Mouse (Mus musculus) midbrain, postnatal 0 days (tissue): ENCODE measurements around the gene Gm9833. TPM values are rescaled to one million over a fixed set of nuclear protein-coding genes. Genes with fewer than 3 reads are reported as not detected.

Source experiments
- ATAC-seq: fragments of 200-750 bp; cut with Nextera tagmentation; 2 replicates; pipeline ENCODE4 v1.8.0; 2017; ENCODE audit warnings: moderate number of reproducible peaks, mild to moderate bottlenecking, moderate TSS enrichment, moderate library complexity; ENCODE audit not compliant: low FRiP score
- DNase-seq: peaks from one replicate; pipeline ENCODE4 v3.0.0-alpha.2; 2015; ENCODE audit warnings: low spot score
- H3K27ac ChIP-seq: fragments of 300-500 bp; sonication (generic); 2 replicates; pipeline ENCODE4 v1.5.1; 2014; ENCODE audit warnings: low read depth, mild to moderate bottlenecking, low read length, mixed read lengths
- H3K27me3 ChIP-seq: fragments of 300-500 bp; sonication (generic); 2 replicates; pipeline ENCODE4 v1.6.1; 2014; ENCODE audit warnings: low read length, control low read depth, mixed read lengths; ENCODE audit not compliant: insufficient read depth
- H3K36me3 ChIP-seq: fragments of 300-500 bp; sonication (generic); 2 replicates; pipeline ENCODE4 v1.6.1; 2014; ENCODE audit warnings: low read length, control low read depth, mixed read lengths; ENCODE audit not compliant: insufficient read depth
- H3K4me1 ChIP-seq: fragments of 300-500 bp; sonication (generic); 2 replicates; pipeline ENCODE4 v1.6.1; 2014; ENCODE audit warnings: mild to moderate bottlenecking, control low read depth, antibody characterized with exemption, low read length, mixed read lengths; ENCODE audit not compliant: insufficient read depth
- H3K4me2 ChIP-seq: fragments of 300-500 bp; sonication (generic); 2 replicates; pipeline ENCODE4 v1.6.1; 2014; ENCODE audit warnings: low read depth, mild to moderate bottlenecking, low read length, mixed read lengths; ENCODE audit not compliant: poor library complexity, severe bottlenecking
- H3K4me3 ChIP-seq: fragments of 300-500 bp; sonication (generic); 2 replicates; pipeline ENCODE4 v1.5.1; 2014; ENCODE audit warnings: low read depth, mild to moderate bottlenecking, low read length, moderate library complexity
- H3K9ac ChIP-seq: fragments of 300-500 bp; sonication (generic); replicated peaks from 2 replicates; pipeline ENCODE4 v1.6.1; 2014; ENCODE audit warnings: mild to moderate bottlenecking, low read length, moderate library complexity, mixed read lengths; ENCODE audit not compliant: poor library complexity, severe bottlenecking
- H3K9me3 ChIP-seq: fragments of 300-500 bp; sonication (generic); 2 replicates; pipeline ENCODE4 v1.6.1; 2016; ENCODE audit warnings: low read length, control low read depth
- CTCF ChIP-seq: IDR thresholded peaks from 2 replicates; pipeline ENCODE4 v1.5.1; 2016; ENCODE audit warnings: antibody characterized with exemption, mild to moderate bottlenecking
- WGBS: fragments of 180-500 bp; shearing (Covaris S2); extraction: QIAGEN DNeasy Blood & Tissue Kit; methylation state at CpG from one replicate; pipeline ENCODE4 v1.1.7; 2014; 5-methylcytosine and 5-hydroxymethylcytosine counted together
- polyA plus RNA-seq: library from polyadenylated mRNA; unstranded; fragments of >200 nt; fragmentation: Nextera tagmentation; extraction: Ambion mirVana; gene quantifications from 2 replicates; pipeline ENCODE4 v1.2.1, GENCODE M21; 2015
- total RNA-seq: library from RNA; depleted of rRNA; stranded (reverse); fragments of >200 nt; gene quantifications from 2 replicates; pipeline ENCODE4 v1.2.3, GENCODE M21; 2014

Gene Gm9833
- total and polyA plus RNA-seq, 2 experiments from 2014 or later = 4.3 to 5.8 TPM

GRCm38 (mm10) chr3:10081911-10082541 is 5.9 kb upstream of the Gm9833 start:
- Histone ChIP-seq H3K9ac (no peak overlapping the region), H3K27ac (peak overlapping the region; percentile 39; the same call in 1 of the 2 replicates), H3K27me3 (no peaks in the 10 kb centered on the region), H3K4me3 (no peak overlapping the region), H3K9me3 (no peaks in the 10 kb centered on the region), H3K36me3 (no peaks in the 10 kb centered on the region), H3K4me2 (no peak overlapping the region), H3K4me1 (no peaks in the 10 kb centered on the region)
- ATAC-seq = peak; percentile 81
- DNase-seq = peak; percentile 57
- TF ChIP-seq CTCF = no peak
- WGBS = 60% methylated on average over 6 of the region's 6 CpGs

GRCm38 (mm10) chr3:10082545-10083062 is 5.3 kb upstream of the Gm9833 start:
- Histone ChIP-seq H3K4me2 (no peak overlapping the region), H3K36me3 (no peaks in the 10 kb centered on the region), H3K27me3 (no peaks in the 10 kb centered on the region), H3K9me3 (no peaks in the 10 kb centered on the region), H3K4me3 (no peak overlapping the region), H3K4me1 (no peaks in the 10 kb centered on the region), H3K9ac (no peak overlapping the region), H3K27ac (0 out of 2 replicates have a peak overlapping the region, but pooled peaks have one; percentile 39)
- 64% methylated on average over 4 of the region's 4 CpGs for WGBS
- DNase-seq = no peak
- no peak for TF ChIP-seq CTCF
- ATAC-seq = no peak

GRCm38 (mm10) chr3:10084102-10084501 is 3.8 kb upstream of the Gm9833 start:
- DNase-seq = no peak
- Histone ChIP-seq H3K4me1 (no peaks in the 10 kb centered on the region), H3K4me3 (no peak overlapping the region), H3K27me3 (no peaks in the 10 kb centered on the region), H3K9me3 (no peaks in the 10 kb centered on the region), H3K9ac (no peak overlapping the region), H3K27ac (no peak overlapping the region), H3K36me3 (no peaks in the 10 kb centered on the region), H3K4me2 (no peak overlapping the region)
- WGBS = 91% methylated on average over 3 of the region's 3 CpGs
- ATAC-seq = no peak
- TF ChIP-seq CTCF = no peak

- peak; percentile 15 for DNase-seq
- 73% methylated on average over 7 of the region's 7 CpGs for WGBS
Measured at GRCm38 (mm10) chr3:10085396-10086119, 2.4 kb upstream of the Gm9833 start.

GRCm38 (mm10) chr3:10087511-10087910 is 399 bp upstream of the Gm9833 start:
- no peak for ATAC-seq
- no peak overlapping the region for H3K4me3 ChIP-seq

More at GRCm38 (mm10) chr3:10085396-10086119, 2.4 kb upstream of the Gm9833 start:
- no peaks in the 10 kb centered on the region for H3K4me1 ChIP-seq
- no peak overlapping the region for H3K27ac ChIP-seq
- no peak for ATAC-seq
- H3K9me3 ChIP-seq = no peaks in the 10 kb centered on the region
- H3K27me3 ChIP-seq = no peaks in the 10 kb centered on the region
- H3K9ac ChIP-seq = no peak overlapping the region
- no peak overlapping the region for H3K4me2 ChIP-seq
- TF ChIP-seq CTCF = no peak
- H3K36me3 ChIP-seq = no peaks in the 10 kb centered on the region
- H3K4me3 ChIP-seq = no peak overlapping the region

GRCm38 (mm10) chr3:10091616-10092140 is 3.8 kb downstream of the Gm9833 start:
- ATAC-seq = no peak
- H3K4me3 ChIP-seq = no peak overlapping the region

More at GRCm38 (mm10) chr3:10087511-10087910, 399 bp upstream of the Gm9833 start:
- no peak for DNase-seq
- no peak overlapping the region for H3K9ac ChIP-seq
- no peaks in the 10 kb centered on the region for H3K36me3 ChIP-seq
- H3K4me2 ChIP-seq = no peak overlapping the region
- 94% methylated on average over 8 of the region's 8 CpGs for WGBS
- no peaks in the 10 kb centered on the region for H3K27me3 ChIP-seq
- H3K9me3 ChIP-seq = no peaks in the 10 kb centered on the region
- no peak overlapping the region for H3K27ac ChIP-seq
- H3K4me1 ChIP-seq = no peaks in the 10 kb centered on the region
- no peak for TF ChIP-seq CTCF

More at GRCm38 (mm10) chr3:10091616-10092140, 3.8 kb downstream of the Gm9833 start:
- H3K9ac ChIP-seq = no peak overlapping the region
- no peaks in the 10 kb centered on the region for H3K9me3 ChIP-seq
- H3K36me3 ChIP-seq = no peaks in the 10 kb centered on the region
- no peak overlapping the region for H3K4me2 ChIP-seq
- 90% methylated on average over 6 of the region's 6 CpGs for WGBS
- no peak overlapping the region for H3K27ac ChIP-seq
- no peak for TF ChIP-seq CTCF
- no peaks in the 10 kb centered on the region for H3K27me3 ChIP-seq
- no peaks in the 10 kb centered on the region for H3K4me1 ChIP-seq
- DNase-seq = no peak
